Mouse (Mus musculus) gastrocnemius, postnatal 25 days (tissue): ENCODE data around the gene Hras. TPM values are rescaled to one million over a fixed set of nuclear protein-coding genes. Genes with fewer than 3 reads are reported as not detected.

Experiments used
- DNase-seq: peaks from one replicate; pipeline ENCODE4 v3.0.0; 2022
- microRNA-seq, 2 experiments: library from miRNA; unstranded; fragments of <30 nt; microRNA quantifications; one replicate each; pipeline ENCODE4 v1.2.0; 2021; ENCODE audit warnings: borderline replicate concordance in 2 of 2
- total RNA-seq, 2 experiments: library from RNA; stranded (reverse); gene quantifications; 1 replicate in 1 of 2; 2 replicates in 1 of 2; pipeline ENCODE4 v1.2.3; 2021

Hras gene
- total RNA-seq, 2 experiments from 2014 or later = 150 TPM

DNA sequence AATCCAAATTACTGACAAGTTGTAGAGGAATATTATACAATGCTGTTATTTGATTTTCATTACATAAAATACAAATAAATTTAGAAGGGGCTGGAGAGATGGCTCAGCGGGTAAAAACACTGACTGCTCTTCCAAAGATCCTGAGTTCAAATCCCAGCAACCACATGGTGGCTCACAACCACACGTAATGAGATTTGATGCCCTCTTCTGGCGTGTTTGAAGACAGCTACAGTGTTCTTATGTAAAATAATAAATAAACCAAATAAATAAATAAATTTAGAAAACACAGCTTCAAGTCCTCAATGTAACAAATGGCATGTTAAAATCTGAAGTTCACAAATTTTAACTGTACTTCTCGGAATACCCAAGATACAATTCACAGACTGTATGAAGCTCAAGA is 18.7 kb downstream of the Hras start:
- no peak for DNase-seq

DNA sequence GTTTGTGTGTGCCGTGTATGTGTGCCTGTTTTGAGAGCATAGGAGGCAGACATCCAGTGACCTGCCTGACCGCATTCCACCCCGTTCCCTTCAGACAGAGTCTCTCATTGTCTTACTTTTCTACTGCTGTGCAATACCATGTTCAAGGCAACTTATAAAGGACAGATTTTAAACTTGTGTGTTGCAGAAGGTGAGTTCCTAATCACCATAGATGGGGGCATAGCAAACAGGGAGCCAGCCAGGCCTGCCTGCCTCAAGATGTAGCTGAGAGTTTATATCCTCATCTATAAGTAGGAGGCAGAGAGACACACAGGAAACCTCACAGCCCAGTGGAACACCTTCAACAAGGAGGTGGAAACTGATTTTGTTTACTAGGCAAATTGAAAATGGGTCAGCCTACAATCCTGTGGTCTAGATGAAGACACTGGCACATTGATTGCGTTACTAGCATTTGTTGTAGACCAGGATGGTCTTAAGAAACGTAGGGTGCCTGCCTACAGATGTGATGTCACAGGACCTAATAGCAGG is 20.4 kb downstream of the Hras start:
- no peak for DNase-seq

- peak; percentile 92 for DNase-seq
These were observed 21.4 kb downstream of the Hras start, which contains the start of gene Rnh1 for GRCm38 (mm10) chr7:141172116-141173006. Rnh1 (minus strand) TSS chr7:141172857.

GRCm38 (mm10) chr7:141169866-141170265 is 23.9 kb downstream of the Hras start:
- DNase-seq = no peak

DNA sequence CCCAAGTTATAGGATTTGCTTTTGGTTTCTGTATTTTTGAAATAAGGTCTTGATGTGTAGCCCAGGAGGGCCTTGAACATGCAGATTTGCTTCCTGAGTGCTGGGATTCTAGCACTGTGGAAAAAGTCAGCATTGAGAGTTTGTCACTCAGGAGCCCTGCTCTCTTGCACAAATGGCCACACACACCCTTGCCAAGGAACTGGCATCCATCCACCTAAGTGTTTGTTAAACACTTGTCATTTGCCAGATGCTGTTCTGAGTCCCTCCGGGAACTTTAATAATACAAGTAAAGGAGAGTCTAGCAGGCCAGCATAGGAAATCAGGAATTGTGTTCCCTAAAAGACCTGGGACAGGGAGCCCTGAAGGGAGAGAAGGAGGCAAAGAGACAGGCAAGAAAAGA is 24.5 kb downstream of the Hras start:
- DNase-seq = no peak

GRCm38 (mm10) chr7:141168518-141168953 is 25.3 kb downstream of the Hras start:
- peak; percentile 63 for DNase-seq

GRCm38 (mm10) chr7:141167901-141168517 is 25.8 kb downstream of the Hras start:
- DNase-seq = peak; percentile 36

- no peak for DNase-seq
These were observed 29.0 kb downstream of the Hras start for GRCm38 (mm10) chr7:141164850-141165249.

DNA sequence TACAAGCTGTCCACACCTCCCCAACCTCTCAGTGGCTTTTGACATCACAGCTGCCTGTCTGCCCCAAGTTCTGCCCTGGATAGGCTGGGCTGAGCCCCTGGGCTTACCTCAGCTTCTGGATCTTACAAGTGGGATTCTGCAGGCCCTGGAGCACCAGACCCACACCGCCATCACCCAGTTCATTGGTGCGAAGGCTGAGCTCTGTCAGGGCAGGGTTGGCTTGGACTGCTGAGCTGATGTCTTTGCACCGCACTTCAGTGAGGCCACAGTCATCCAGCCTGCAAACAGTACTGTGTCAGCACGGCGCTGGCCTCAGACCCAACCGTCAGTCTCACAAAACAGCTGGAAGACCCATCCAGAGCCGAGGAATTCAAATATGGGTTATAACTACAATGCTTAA is 29.4 kb downstream of the Hras start:
- no peak for DNase-seq

- DNase-seq = no peak
These were observed 38.4 kb downstream of the Hras start for GRCm38 (mm10) chr7:141155362-141155761.

DNA sequence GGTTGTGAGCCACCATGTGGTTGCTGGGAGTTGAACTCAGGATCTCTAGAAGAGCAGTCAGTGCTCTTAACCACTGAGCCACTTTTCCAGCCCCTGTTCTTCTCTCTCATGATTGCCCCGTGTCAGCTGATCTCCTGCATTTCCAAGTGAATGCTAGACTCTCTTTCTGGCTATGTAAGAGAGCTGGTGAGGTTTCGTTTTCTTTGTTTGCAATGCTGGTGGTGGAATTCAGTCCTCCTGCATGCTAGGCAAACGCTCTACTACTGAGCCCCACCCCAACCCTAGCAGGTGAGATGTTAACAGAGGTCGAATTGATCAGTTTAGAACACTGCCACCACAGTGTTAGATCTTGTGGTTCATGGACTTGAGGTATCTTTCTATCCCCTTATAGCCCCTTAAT is 45.2 kb downstream of the Hras start:
- no peak for DNase-seq

DNA sequence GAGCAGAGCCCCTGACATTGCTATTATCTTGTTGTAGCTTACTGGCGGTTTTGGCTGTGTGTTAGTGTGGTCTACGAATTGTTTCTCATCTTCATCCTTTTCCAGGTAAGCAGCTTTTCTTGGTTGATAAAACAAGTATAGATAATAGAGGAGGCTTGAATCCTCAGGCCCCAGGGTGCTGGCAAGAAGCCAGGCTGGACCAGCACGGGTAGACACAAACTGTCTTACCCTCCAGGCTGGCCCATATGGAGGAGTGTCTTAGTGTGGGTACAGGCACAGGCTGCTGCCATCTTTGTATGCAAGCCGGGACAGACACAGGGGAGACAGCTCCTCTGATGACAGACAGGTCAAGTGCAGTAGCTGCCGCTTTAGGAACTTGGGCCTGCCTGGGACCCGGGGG is 46.8 kb downstream of the Hras start:
- no peak for DNase-seq

- DNase-seq = no peak
These were observed 47.7 kb downstream of the Hras start for GRCm38 (mm10) chr7:141146043-141146595.

DNA sequence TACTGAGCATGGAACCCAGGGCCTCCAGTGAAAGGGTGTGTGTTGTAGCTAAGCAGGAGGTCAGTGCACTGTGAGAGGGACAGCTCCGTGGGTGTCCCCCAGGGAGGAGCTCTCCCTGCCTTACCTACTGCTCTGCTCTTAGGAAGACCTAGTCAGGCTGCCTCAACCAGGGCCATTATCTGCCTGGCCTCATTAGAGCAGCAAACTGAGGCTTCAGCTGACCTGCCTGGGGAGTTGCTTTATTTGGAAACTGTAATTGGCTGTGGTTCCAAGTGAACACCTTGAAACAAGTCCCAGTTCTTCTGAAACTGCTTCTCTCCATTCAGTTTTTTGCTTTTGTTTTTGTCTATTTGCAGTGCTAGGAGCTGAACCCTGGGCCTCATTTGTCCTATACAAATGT is 48.4 kb downstream of the Hras start:
- no peak for DNase-seq

GRCm38 (mm10) chr7:141144650-141145049 is 49.2 kb downstream of the Hras start:
- DNase-seq = no peak

DNA sequence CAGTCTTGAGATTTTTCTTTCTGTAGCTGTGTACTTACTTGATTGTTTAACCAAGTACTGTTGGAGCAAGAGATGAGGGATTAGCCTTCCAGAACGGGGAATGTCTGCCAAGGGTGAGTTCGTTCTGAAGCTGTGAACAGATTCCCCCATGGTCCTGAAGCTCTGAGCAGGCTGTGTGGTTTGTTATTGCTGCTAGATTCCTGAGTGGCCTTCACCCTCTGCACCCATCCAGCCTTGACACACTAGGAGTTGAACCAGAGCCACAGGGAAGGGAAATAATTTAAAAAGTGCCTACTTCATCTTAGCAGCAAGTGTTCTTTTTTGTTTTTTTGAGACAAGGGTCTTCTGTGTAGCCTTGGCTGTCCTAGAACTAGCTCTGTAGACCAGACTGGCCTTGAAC is 49.9 kb downstream of the Hras start:
- no peak for DNase-seq

DNA sequence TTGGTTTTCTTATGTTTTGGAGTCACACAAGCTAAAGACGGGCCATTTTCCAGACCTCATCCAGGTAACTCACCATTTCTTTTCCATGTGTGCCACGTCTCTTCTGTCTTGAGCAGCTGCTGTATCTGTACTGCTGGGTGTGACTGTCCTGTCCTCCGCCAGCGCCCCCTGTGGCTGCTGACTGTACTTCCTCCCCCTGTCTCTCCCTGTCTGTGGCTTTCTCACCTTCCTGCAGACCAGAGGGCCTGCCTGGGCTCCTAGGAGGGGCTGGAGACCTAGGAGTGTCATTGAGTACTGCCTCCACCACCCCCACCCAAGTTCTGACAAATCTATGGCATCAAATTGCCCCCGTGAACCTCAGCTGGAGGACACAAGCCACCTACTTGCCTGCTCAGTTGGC is 50.7 kb downstream of the Hras start:
- peak; percentile 23 for DNase-seq

- DNase-seq = no peak
These were observed 52.5 kb downstream of the Hras start for GRCm38 (mm10) chr7:141141326-141141725.

Small RNA genes lying within 50 kb of the gene (microRNA-seq; reads per million reads assigned to microRNA genes)
- gene Mir210 = 16.2 to 71.5 reads per million in 2 experiments

Other genes starting within 250 kb of the Hras start
- under 1 TPM in 1 of 2 experiments, not detected in 1; 0.64 TPM for gene Ifitm5, start 243.7 kb downstream of the Hras start, total RNA-seq
- not detected for gene Gm45717, start 238.1 kb downstream of the Hras start, total RNA-seq
- 10 to 100 TPM; 54.0 to 75.5 TPM for gene Ifitm2, start 238.0 kb downstream of the Hras start, total RNA-seq
- gene Ifitm1, start 226.8 kb downstream of the Hras start, total RNA-seq = under 1 TPM; 0.43 to 0.54 TPM
- gene Ifitm3, start 183.2 kb downstream of the Hras start, total RNA-seq = 10 to 100 TPM; 34.4 to 52.1 TPM
- gene Ifitm6, start 176.1 kb downstream of the Hras start, total RNA-seq = not detected
- gene Gm17387, start 164.9 kb downstream of the Hras start, total RNA-seq = not detected
- gene B4galnt4, start 132.9 kb downstream of the Hras start, total RNA-seq = not detected
- under 1 TPM in 1 of 2 experiments, not detected in 1; 0.29 TPM for gene Pkp3, start 115.8 kb downstream of the Hras start, total RNA-seq
- 1 to 10 TPM; 1.4 to 2.4 TPM for gene Sigirr, start 93.4 kb downstream of the Hras start, total RNA-seq
- gene Ano9, start 76.2 kb downstream of the Hras start, total RNA-seq = not detected
- gene Ptdss2, start 71.6 kb downstream of the Hras start, total RNA-seq = 10 to 100 TPM; 18.7 to 25.6 TPM
- 10 to 100 TPM; 38.8 to 51.5 TPM for gene Rnh1, start 21.1 kb downstream of the Hras start, total RNA-seq
- 1 to 10 TPM; 1.4 to 2.5 TPM for gene Lrrc56, start 152 bp upstream of the Hras start, total RNA-seq
- gene Lmntd2, start 20.1 kb upstream of the Hras start, total RNA-seq = not detected
- 1 to 10 TPM in 1 of 2 experiments, under 1 TPM in 1; 0.38 to 1.1 TPM for gene Rassf7, start 21.9 kb upstream of the Hras start, total RNA-seq
- 10 to 100 TPM; 17.3 to 21.4 TPM for gene Phrf1, start 34.8 kb upstream of the Hras start, total RNA-seq
- 1 to 10 TPM; 1.1 to 1.2 TPM for gene Irf7, start 72.5 kb upstream of the Hras start, total RNA-seq
- gene Cdhr5, start 82.8 kb upstream of the Hras start, total RNA-seq = under 1 TPM; 0.16 to 0.28 TPM
- gene Sct, start 85.1 kb upstream of the Hras start, total RNA-seq = under 1 TPM in 1 of 2 experiments, not detected in 1; 0.56 TPM
- under 1 TPM in 1 of 2 experiments, not detected in 1; 0.23 TPM for gene Drd4, start 98.0 kb upstream of the Hras start, total RNA-seq
- gene Deaf1, start 133.7 kb upstream of the Hras start, total RNA-seq = 10 to 100 TPM; 11.2 to 11.7 TPM
- 10 to 100 TPM; 11.0 to 11.5 TPM for gene Tmem80, start 133.7 kb upstream of the Hras start, total RNA-seq
- gene Eps8l2, start 144.9 kb upstream of the Hras start, total RNA-seq = 1 to 10 TPM; 1.5 to 2.1 TPM
- 10 to 100 TPM; 78.9 to 91.3 TPM for gene Taldo1, start 198.2 kb upstream of the Hras start, total RNA-seq
- gene Gatd1, start 220.1 kb upstream of the Hras start, total RNA-seq = 1 to 10 TPM; 5.2 to 6.7 TPM
- gene Cend1, start 235.5 kb upstream of the Hras start, total RNA-seq = under 1 TPM; 0.38 to 0.75 TPM
- 10 to 100 TPM; 17.1 to 32.9 TPM for gene Slc25a22, start 243.9 kb upstream of the Hras start, total RNA-seq